Mouse (Mus musculus): ENCODE results near the gene Hipk2. TPM values are rescaled to one million over a fixed set of nuclear protein-coding genes. Genes with fewer than 3 reads are reported as not detected.

Hipk2 gene
- polyA plus RNA-seq, 1 experiment from 2014 or later, result 12.7 TPM

- H3K27me3 ChIP-seq (ENCODE audit: control insufficient read depth, insufficient read depth, low read length), result no peaks in the 10 kb centered on the region
- no peak overlapping the region for H3K4me3 ChIP-seq (ENCODE audit: low read depth, low read length)
- no peaks in the 10 kb centered on the region for H3K9me3 ChIP-seq (replicated peaks; ENCODE audit: control insufficient read depth, low read length)
- no peaks in the 10 kb centered on the region for H3K36me3 ChIP-seq (replicated peaks; ENCODE audit: control insufficient read depth, insufficient read depth, low read depth, low read length)
- no peak overlapping the region for H3K9ac ChIP-seq (replicated peaks; ENCODE audit: low read length)
- ATAC-seq (replicated peaks; ENCODE audit: insufficient number of reproducible peaks, low FRiP score, low TSS enrichment, low read depth) (no peak), DNase-seq (ENCODE audit: low spot score) (no peak)
- no peak overlapping the region for H3K27ac ChIP-seq (replicated peaks; ENCODE audit: low read depth, low read length)
- H3K4me1 ChIP-seq (ENCODE audit: control insufficient read depth, insufficient read depth, low read length), result no peaks in the 10 kb centered on the region
- H3K4me2 ChIP-seq (ENCODE audit: low read depth, low read length), result no peak overlapping the region
- WGBS, result 47% methylated on average over 6 of the region's 6 CpGs
Measured at GRCm38 (mm10) chr6:38882728-38883171, 6.8 kb upstream of the Hipk2 start.

GRCm38 (mm10) chr6:38881975-38882374 is 6.0 kb upstream of the Hipk2 start:
- Histone ChIP-seq H3K36me3 (replicated peaks; ENCODE audit: control insufficient read depth, insufficient read depth, low read depth, low read length) (no peaks in the 10 kb centered on the region), H3K4me2 (ENCODE audit: low read depth, low read length) (no peak overlapping the region), H3K27ac (replicated peaks; ENCODE audit: low read depth, low read length) (no peak overlapping the region), H3K4me1 (ENCODE audit: control insufficient read depth, insufficient read depth, low read length) (no peaks in the 10 kb centered on the region), H3K4me3 (ENCODE audit: low read depth, low read length) (no peak overlapping the region), H3K27me3 (ENCODE audit: control insufficient read depth, insufficient read depth, low read length) (no peaks in the 10 kb centered on the region), H3K9ac (replicated peaks; ENCODE audit: low read length) (no peak overlapping the region), H3K9me3 (replicated peaks; ENCODE audit: control insufficient read depth, low read length) (no peaks in the 10 kb centered on the region)
- ATAC-seq (replicated peaks; ENCODE audit: insufficient number of reproducible peaks, low FRiP score, low TSS enrichment, low read depth) (no peak), DNase-seq (ENCODE audit: low spot score) (no peak)
- WGBS, result 60% methylated on average over 6 of the region's 6 CpGs

GRCm38 (mm10) chr6:38881468-38881867 is 5.5 kb upstream of the Hipk2 start:
- no peak overlapping the region for H3K4me3 ChIP-seq (ENCODE audit: low read depth, low read length)
- 70% methylated on average over 2 of the region's 2 CpGs for WGBS
- no peaks in the 10 kb centered on the region for H3K36me3 ChIP-seq (replicated peaks; ENCODE audit: control insufficient read depth, insufficient read depth, low read depth, low read length)
- DNase-seq (ENCODE audit: low spot score) (no peak), ATAC-seq (replicated peaks; ENCODE audit: insufficient number of reproducible peaks, low FRiP score, low TSS enrichment, low read depth) (no peak)
- H3K9me3 ChIP-seq (replicated peaks; ENCODE audit: control insufficient read depth, low read length), result no peaks in the 10 kb centered on the region
- no peak overlapping the region for H3K9ac ChIP-seq (replicated peaks; ENCODE audit: low read length)
- H3K4me2 ChIP-seq (ENCODE audit: low read depth, low read length), result no peak overlapping the region
- no peaks in the 10 kb centered on the region for H3K4me1 ChIP-seq (ENCODE audit: control insufficient read depth, insufficient read depth, low read length)
- H3K27me3 ChIP-seq (ENCODE audit: control insufficient read depth, insufficient read depth, low read length), result no peaks in the 10 kb centered on the region
- no peak overlapping the region for H3K27ac ChIP-seq (replicated peaks; ENCODE audit: low read depth, low read length)

GRCm38 (mm10) chr6:38877674-38878073 is 1.7 kb upstream of the Hipk2 start:
- no peaks in the 10 kb centered on the region for H3K9me3 ChIP-seq (replicated peaks; ENCODE audit: control insufficient read depth, low read length)
- H3K36me3 ChIP-seq (replicated peaks; ENCODE audit: control insufficient read depth, insufficient read depth, low read depth, low read length), result no peaks in the 10 kb centered on the region
- no peak for DNase-seq (ENCODE audit: low spot score)
- H3K4me2 ChIP-seq (ENCODE audit: low read depth, low read length), result no peak overlapping the region
- no peaks in the 10 kb centered on the region for H3K27me3 ChIP-seq (ENCODE audit: control insufficient read depth, insufficient read depth, low read length)
- 89% methylated on average over 2 of the region's 2 CpGs for WGBS
- H3K4me3 ChIP-seq (ENCODE audit: low read depth, low read length), result no peak overlapping the region
- no peaks in the 10 kb centered on the region for H3K4me1 ChIP-seq (ENCODE audit: control insufficient read depth, insufficient read depth, low read length)
- no peak overlapping the region for H3K27ac ChIP-seq (replicated peaks; ENCODE audit: low read depth, low read length)
- no peak overlapping the region for H3K9ac ChIP-seq (replicated peaks; ENCODE audit: low read length)
- ATAC-seq (replicated peaks; ENCODE audit: insufficient number of reproducible peaks, low FRiP score, low TSS enrichment, low read depth), result no peak

GRCm38 (mm10) chr6:38875258-38876070 is 501 bp downstream of the Hipk2 start, which contains the start of gene Tbxas1:
Tbxas1 (plus strand) TSS chr6:38875404.
- peak; percentile 15; the same call in 1 of the 2 replicates for ATAC-seq (replicated peaks; ENCODE audit: insufficient number of reproducible peaks, low FRiP score, low TSS enrichment, low read depth)
- WGBS, result 1% methylated on average over 63 of the region's 77 CpGs

GRCm38 (mm10) chr6:38874565-38875257 is 1.3 kb downstream of the Hipk2 start:
- H3K4me1 ChIP-seq (ENCODE audit: control insufficient read depth, insufficient read depth, low read length), result no peaks in the 10 kb centered on the region
- H3K4me2 ChIP-seq (ENCODE audit: low read depth, low read length), result peak overlapping the region; percentile 43
- no peaks in the 10 kb centered on the region for H3K36me3 ChIP-seq (replicated peaks; ENCODE audit: control insufficient read depth, insufficient read depth, low read depth, low read length)
- no peak for ATAC-seq (replicated peaks; ENCODE audit: insufficient number of reproducible peaks, low FRiP score, low TSS enrichment, low read depth)
- no peaks in the 10 kb centered on the region for H3K9me3 ChIP-seq (replicated peaks; ENCODE audit: control insufficient read depth, low read length)
- under 1% methylated on average over 23 of the region's 23 CpGs for WGBS
- H3K9ac ChIP-seq (replicated peaks; ENCODE audit: low read length), result peak overlapping the region; percentile 100
- DNase-seq (ENCODE audit: low spot score), result peak; percentile 64
- peak overlapping the region; percentile 100 for H3K4me3 ChIP-seq (ENCODE audit: low read depth, low read length)
- peak overlapping the region; percentile 89 for H3K27ac ChIP-seq (replicated peaks; ENCODE audit: low read depth, low read length)
- H3K27me3 ChIP-seq (ENCODE audit: control insufficient read depth, insufficient read depth, low read length), result no peaks in the 10 kb centered on the region

More at GRCm38 (mm10) chr6:38875258-38876070, 501 bp downstream of the Hipk2 start, which contains the start of gene Tbxas1:
- no peaks in the 10 kb centered on the region for H3K36me3 ChIP-seq (replicated peaks; ENCODE audit: control insufficient read depth, insufficient read depth, low read depth, low read length)
- DNase-seq (ENCODE audit: low spot score), result peak; percentile 66
- H3K9ac ChIP-seq (replicated peaks; ENCODE audit: low read length), result peak within 1 kb of the TSS; percentile 100
- peak within 1 kb of the TSS; percentile 43 for H3K4me2 ChIP-seq (ENCODE audit: low read depth, low read length)
- H3K4me1 ChIP-seq (ENCODE audit: control insufficient read depth, insufficient read depth, low read length), result no peaks in the 10 kb centered on the region
- peak within 1 kb of the TSS; percentile 89 for H3K27ac ChIP-seq (replicated peaks; ENCODE audit: low read depth, low read length)
- H3K9me3 ChIP-seq (replicated peaks; ENCODE audit: control insufficient read depth, low read length), result no peaks in the 10 kb centered on the region
- no peaks in the 10 kb centered on the region for H3K27me3 ChIP-seq (ENCODE audit: control insufficient read depth, insufficient read depth, low read length)
- peak within 1 kb of the TSS; percentile 100 for H3K4me3 ChIP-seq (ENCODE audit: low read depth, low read length)

- peak overlapping the region; percentile 43 for H3K4me2 ChIP-seq (ENCODE audit: low read depth, low read length)
- H3K4me3 ChIP-seq (ENCODE audit: low read depth, low read length), result peak overlapping the region; percentile 100
- no peaks in the 10 kb centered on the region for H3K9me3 ChIP-seq (replicated peaks; ENCODE audit: control insufficient read depth, low read length)
- H3K27me3 ChIP-seq (ENCODE audit: control insufficient read depth, insufficient read depth, low read length), result no peaks in the 10 kb centered on the region
- ATAC-seq (replicated peaks; ENCODE audit: insufficient number of reproducible peaks, low FRiP score, low TSS enrichment, low read depth) (no peak), DNase-seq (ENCODE audit: low spot score) (peak; percentile 85)
- WGBS, result 14% methylated on average over 8 of the region's 8 CpGs
- no peaks in the 10 kb centered on the region for H3K36me3 ChIP-seq (replicated peaks; ENCODE audit: control insufficient read depth, insufficient read depth, low read depth, low read length)
- H3K4me1 ChIP-seq (ENCODE audit: control insufficient read depth, insufficient read depth, low read length), result no peaks in the 10 kb centered on the region
- peak overlapping the region; percentile 45; the same call in 1 of the 2 replicates for H3K9ac ChIP-seq (replicated peaks; ENCODE audit: low read length)
- 0 out of 2 replicates have a peak overlapping the region, but pooled peaks have one; percentile 28 for H3K27ac ChIP-seq (replicated peaks; ENCODE audit: low read depth, low read length)
Measured at GRCm38 (mm10) chr6:38874035-38874434, 1.9 kb downstream of the Hipk2 start.

- ATAC-seq (replicated peaks; ENCODE audit: insufficient number of reproducible peaks, low FRiP score, low TSS enrichment, low read depth), result no peak
- WGBS, result 80% methylated on average over 1 of the region's 1 CpGs
Measured at GRCm38 (mm10) chr6:38873316-38873715, 2.6 kb downstream of the Hipk2 start.

More at GRCm38 (mm10) chr6:38873316-38873715, 2.6 kb downstream of the Hipk2 start:
- Histone ChIP-seq H3K9me3 (replicated peaks; ENCODE audit: control insufficient read depth, low read length) (no peaks in the 10 kb centered on the region), H3K27ac (replicated peaks; ENCODE audit: low read depth, low read length) (no peak overlapping the region), H3K27me3 (ENCODE audit: control insufficient read depth, insufficient read depth, low read length) (no peaks in the 10 kb centered on the region), H3K4me3 (ENCODE audit: low read depth, low read length) (no peak overlapping the region; the same call in 1 of the 2 replicates), H3K36me3 (replicated peaks; ENCODE audit: control insufficient read depth, insufficient read depth, low read depth, low read length) (no peaks in the 10 kb centered on the region), H3K9ac (replicated peaks; ENCODE audit: low read length) (no peak overlapping the region), H3K4me1 (ENCODE audit: control insufficient read depth, insufficient read depth, low read length) (no peaks in the 10 kb centered on the region), H3K4me2 (ENCODE audit: low read depth, low read length) (peak overlapping the region; percentile 43; the same call in 1 of the 2 replicates)
- DNase-seq (ENCODE audit: low spot score), result no peak

All from embryonic facial prominence, embryonic 11.5 days (tissue).